Mouse (Mus musculus) testis, adult 2 months (tissue): ENCODE results near the gene Oog2. TPM values are rescaled to one million over a fixed set of nuclear protein-coding genes. Genes with fewer than 3 reads are reported as not detected.
"Not testable (repeated sequence)": the region's sequence is repeated elsewhere in the genome, so short reads cannot be mapped to it uniquely, and the experiment has no call there.

ENCODE experiments used
- H3K27ac ChIP-seq: fragments of 200-500 bp; 2 replicates; pipeline ENCODE4 v1.5.1; 2012; ENCODE audit warnings: low read depth, low read length; ENCODE audit not compliant: control insufficient read depth, insufficient read depth
- H3K27me3 ChIP-seq: fragments of 200-500 bp; 2 replicates; pipeline ENCODE4 v1.6.1; 2012; ENCODE audit warnings: mild to moderate bottlenecking, low read length, moderate library complexity; ENCODE audit not compliant: control insufficient read depth, insufficient read depth
- H3K36me3 ChIP-seq: fragments of 200-500 bp; 2 replicates; pipeline ENCODE4 v1.6.1; 2012; ENCODE audit warnings: mild to moderate bottlenecking, low read length; ENCODE audit not compliant: control insufficient read depth, insufficient read depth
- H3K4me1 ChIP-seq: fragments of 200-500 bp; 2 replicates; pipeline ENCODE4 v1.6.1; 2012; ENCODE audit warnings: low read length; ENCODE audit not compliant: control insufficient read depth, insufficient read depth
- H3K4me3 ChIP-seq: fragments of 200-500 bp; 2 replicates; pipeline ENCODE4 v1.5.1; 2012; ENCODE audit warnings: low read depth, mild to moderate bottlenecking, low read length, moderate library complexity, mixed read lengths; ENCODE audit not compliant: control insufficient read depth
- CTCF ChIP-seq: fragments of 200-500 bp; IDR thresholded peaks from 2 replicates; pipeline ENCODE4 v1.5.1; 2012; ENCODE audit warnings: low read depth, mild to moderate bottlenecking, inconsistent platforms, low read length, moderate library complexity; ENCODE audit not compliant: control insufficient read depth, insufficient read depth, insufficient replicate concordance
- POLR2A ChIP-seq: fragments of 200-500 bp; IDR thresholded peaks from 2 replicates; pipeline ENCODE4 v1.6.1; 2012; ENCODE audit warnings: low read depth, mild to moderate bottlenecking, inconsistent platforms, low read length, moderate library complexity; ENCODE audit not compliant: control insufficient read depth
- polyA plus RNA-seq: library from polyadenylated mRNA; depleted of rRNA; stranded (reverse); fragments of >200 nt; gene quantifications from 2 replicates; pipeline ENCODE4 v1.2.3, GENCODE M21; 2012; rRNA removed

Oog2 gene
- not detected in 2 replicates for polyA plus RNA-seq

DNA sequence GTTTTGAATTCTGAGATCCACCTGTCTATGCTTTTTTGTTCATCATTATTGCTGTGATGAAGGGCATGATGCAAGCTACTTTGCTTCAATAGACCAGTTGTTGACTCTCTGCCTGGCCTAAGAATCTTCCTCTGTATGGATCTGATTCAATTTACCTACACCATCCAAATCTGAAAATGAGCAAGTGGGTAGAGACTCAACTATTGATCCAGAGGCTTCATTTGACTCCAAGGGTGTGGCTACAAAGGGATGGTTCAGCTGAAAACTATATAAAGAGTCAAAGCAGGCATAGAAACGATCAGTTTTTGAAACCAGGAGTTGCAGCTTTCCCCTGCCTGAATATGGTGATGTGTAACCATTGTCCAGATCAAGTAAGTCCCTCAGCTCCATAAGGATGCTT lies at the start of gene Oog2:
Gene Oog2, plus strand, starts transcription at position 301 of the 400 bp plus-strand sequence.
- Histone ChIP-seq H3K27ac (no peak within 1 kb of the TSS), H3K4me1 (no peaks in the 10 kb centered on the region), H3K36me3 (no peaks in the 10 kb centered on the region), H3K4me3 (no peak within 1 kb of the TSS), H3K27me3 (no peaks in the 10 kb centered on the region)
- TF ChIP-seq CTCF, result no peak
- no peak for TF ChIP-seq POLR2A

DNA sequence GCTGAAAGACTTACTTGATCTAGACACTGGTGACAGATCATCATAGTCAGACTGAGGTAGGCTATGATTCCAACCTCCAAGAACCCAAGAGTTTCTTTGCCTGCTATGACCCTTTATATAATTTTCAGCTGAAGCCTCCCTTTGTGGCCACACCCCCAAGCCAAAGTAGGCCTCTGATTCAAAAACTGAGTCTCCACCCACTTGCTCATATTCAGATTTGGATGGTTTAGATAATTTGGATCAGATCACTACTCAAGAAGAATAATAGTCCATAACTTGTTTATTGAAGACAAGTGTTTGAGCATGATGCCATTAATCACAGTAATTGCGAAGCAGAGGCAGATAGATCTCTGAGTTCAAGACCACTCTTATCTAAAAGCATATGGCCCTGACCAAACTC lies 28.0 kb upstream of the Oog2 start, which contains the start of gene Oog3:
Gene Oog3, minus strand, starts transcription at position 101 of the 400 bp plus-strand sequence.
- no peak within 1 kb of the TSS for H3K4me3 ChIP-seq
- H3K36me3 ChIP-seq, result no peaks in the 10 kb centered on the region
- TF ChIP-seq CTCF (no peak), POLR2A (no peak)
- no peaks in the 10 kb centered on the region for H3K27me3 ChIP-seq
- H3K4me1 ChIP-seq, result no peaks in the 10 kb centered on the region
- H3K27ac ChIP-seq, result no peak within 1 kb of the TSS

DNA sequence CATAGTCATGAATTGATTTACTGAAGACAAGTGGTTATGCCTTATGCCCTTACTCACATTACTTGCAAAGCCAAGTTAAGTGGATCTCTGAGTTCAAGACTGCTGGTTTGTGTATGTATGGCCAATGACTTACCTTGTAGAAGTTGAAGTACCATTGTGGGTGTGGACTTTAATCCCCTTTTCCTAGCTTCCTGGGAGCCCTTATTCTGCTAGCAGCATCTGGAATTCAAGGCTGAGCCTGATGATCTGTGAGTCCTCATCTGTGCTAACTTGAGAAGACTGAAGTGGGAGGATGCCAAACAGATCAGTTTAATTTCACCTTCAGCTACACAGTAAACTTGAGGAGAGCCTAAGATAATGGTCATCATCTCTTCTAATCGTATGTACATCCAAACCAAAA lies 22.7 kb downstream of the Oog2 start, which contains the start of gene C87977:
Gene C87977, minus strand, starts transcription at position 101 of the 400 bp plus-strand sequence.
- H3K4me3 ChIP-seq, H3K4me1 ChIP-seq, H3K36me3 ChIP-seq, H3K27ac ChIP-seq, H3K27me3 ChIP-seq: not testable (repeated sequence)

Other genes starting within 250 kb of the Oog2 start
- not detected in 2 replicates for gene Pramef25, start 239.7 kb upstream of the Oog2 start, polyA plus RNA-seq
- 0.06 TPM in 2 replicates for gene Gm13101, start 223.8 kb upstream of the Oog2 start, polyA plus RNA-seq
- gene Pramef17, start 196.3 kb upstream of the Oog2 start, polyA plus RNA-seq, result not detected in 2 replicates
- not detected in 2 replicates for gene Pramel4, start 131.6 kb upstream of the Oog2 start, polyA plus RNA-seq
- gene Gm13102, start 84.2 kb upstream of the Oog2 start, polyA plus RNA-seq, result not detected in 2 replicates
- gene Oog3, start 28.1 kb upstream of the Oog2 start, polyA plus RNA-seq, result not detected in 2 replicates
- 0.12 TPM in 1 of 2 replicates, not detected in the other for gene C87977, start 22.6 kb downstream of the Oog2 start, polyA plus RNA-seq
- gene Pramel5, start 89.8 kb downstream of the Oog2 start, polyA plus RNA-seq, result not detected in 2 replicates
- gene Gm13128, start 139.5 kb downstream of the Oog2 start, polyA plus RNA-seq, result not detected in 2 replicates
- not detected in 2 replicates for gene Gm13119, start 167.2 kb downstream of the Oog2 start, polyA plus RNA-seq
- not detected in 2 replicates for gene Pramef20, start 187.2 kb downstream of the Oog2 start, polyA plus RNA-seq
- 2.2 and 2.8 TPM in 2 replicates for gene Pramef12, start 217.7 kb downstream of the Oog2 start, polyA plus RNA-seq
- gene 1700012P22Rik, start 248.1 kb downstream of the Oog2 start, polyA plus RNA-seq, result 111 and 131 TPM in 2 replicates